Mouse (Mus musculus): Measurements from ENCODE around the gene Stxbp2.

DNA sequence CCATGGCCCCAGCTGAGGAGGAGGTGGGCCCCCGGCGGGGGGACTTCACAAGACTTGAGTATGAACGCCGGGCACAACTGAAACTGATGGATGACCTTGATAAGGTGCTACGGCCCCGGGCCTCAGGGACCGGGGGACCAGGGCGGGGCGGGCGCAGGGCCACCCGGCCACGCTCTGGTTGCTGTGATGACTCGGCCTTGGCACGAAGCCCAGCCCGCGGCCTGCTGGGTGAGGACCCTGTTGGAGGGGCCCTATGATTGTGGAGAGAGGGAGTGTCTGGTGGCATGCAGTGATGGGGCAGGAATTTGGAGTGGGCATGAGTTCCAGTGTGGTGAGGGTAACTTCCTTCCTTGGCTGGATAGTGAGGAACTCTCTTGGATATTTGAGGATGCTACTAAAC, 24.2 kb upstream of the Stxbp2 start:
- TF ChIP-seq POLR2A (IDR thresholded peaks at IDR 0.05; ENCODE audit: borderline replicate concordance, low read depth, low read length) (no peak), CTCF (IDR thresholded peaks at IDR 0.05; ENCODE audit: low read depth, low read length) (no peak)
